Mouse (Mus musculus): ENCODE measurements at regions not wholly inside any gene's neighbourhood (a gene's known extent, or its start where the extent isn't known, plus 50 kb on each side); places are given as distances from the start of the nearest gene placed in this dataset.
"Not testable (repeated sequence)": the region's sequence is repeated elsewhere in the genome, so short reads cannot be mapped to it uniquely, and the experiment has no call there.

GRCm38 (mm10) chr7:60293556-60293955 is 153.5 kb upstream of the Snrpn start:
- Histone ChIP-seq H3K9me3 (ENCODE audit: control insufficient read depth, low read length) (no peaks in the 10 kb centered on the region), H3K27me3 (ENCODE audit: control insufficient read depth, insufficient read depth, low read length) (no peaks in the 10 kb centered on the region), H3K27ac (ENCODE audit: low read depth, low read length) (no peak overlapping the region), H3K9ac (replicated peaks; ENCODE audit: low read depth, low read length) (no peak overlapping the region), H3K4me1 (ENCODE audit: control insufficient read depth, insufficient read depth, low read length) (no peaks in the 10 kb centered on the region), H3K36me3 (ENCODE audit: control insufficient read depth, insufficient read depth, low read length) (no peaks in the 10 kb centered on the region), H3K4me2 (ENCODE audit: low read depth, low read length) (no peak overlapping the region), H3K4me3 (ENCODE audit: low read depth, low read length) (no peak overlapping the region)
- WGBS = 86% methylated on average over 9 of the region's 9 CpGs
- no peak for ATAC-seq (ENCODE audit: low read depth)

DNA sequence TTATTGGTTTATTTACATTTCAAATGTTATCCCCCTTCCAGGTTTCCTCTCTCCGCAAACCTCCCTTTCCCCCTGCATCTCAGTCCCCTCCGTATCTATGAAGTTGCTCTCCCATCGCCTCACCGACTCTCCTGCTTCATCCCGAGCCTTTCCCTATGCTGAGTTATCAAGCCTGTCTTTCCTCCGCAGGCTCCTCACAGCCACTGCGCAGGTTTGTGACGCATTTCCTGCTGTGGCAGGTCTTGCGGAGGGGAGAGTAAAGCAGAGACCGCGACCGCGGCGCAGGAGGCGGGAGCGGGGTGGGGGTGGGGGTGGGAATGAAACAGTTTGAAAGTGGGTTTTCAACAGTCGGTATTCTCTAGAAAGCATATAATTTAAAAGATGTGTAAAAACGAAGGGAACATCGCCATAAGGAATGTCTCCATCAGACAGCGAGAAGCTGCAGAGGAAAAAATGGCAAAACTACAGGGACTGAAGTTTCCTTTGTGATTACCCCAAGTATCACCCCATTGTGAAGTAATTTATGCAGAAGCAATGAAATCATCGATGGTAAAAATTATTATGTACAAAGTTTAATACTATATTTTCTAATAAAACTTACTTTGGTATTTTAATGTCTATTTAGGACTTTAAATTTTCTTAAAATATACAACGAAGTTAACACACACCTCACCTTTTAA is 104.3 kb upstream of the Snrpn start:
- H3K27ac ChIP-seq (ENCODE audit: low read depth, low read length); H3K4me2 ChIP-seq (ENCODE audit: low read depth, low read length); H3K27me3 ChIP-seq (ENCODE audit: control insufficient read depth, insufficient read depth, low read length); H3K4me1 ChIP-seq (ENCODE audit: control insufficient read depth, insufficient read depth, low read length); H3K9me3 ChIP-seq (ENCODE audit: control insufficient read depth, low read length); H3K9ac ChIP-seq (replicated peaks; ENCODE audit: low read depth, low read length); H3K36me3 ChIP-seq (ENCODE audit: control insufficient read depth, insufficient read depth, low read length): not testable (repeated sequence)
- peak overlapping the region; percentile 32 for H3K4me3 ChIP-seq (ENCODE audit: low read depth, low read length)
- peak; percentile 100 for ATAC-seq (ENCODE audit: low read depth)
- 14% methylated on average over 22 of the region's 22 CpGs for WGBS

GRCm38 (mm10) chr7:60243746-60244145 is 103.7 kb upstream of the Snrpn start:
- H3K27me3 ChIP-seq (ENCODE audit: control insufficient read depth, insufficient read depth, low read length); H3K4me1 ChIP-seq (ENCODE audit: control insufficient read depth, insufficient read depth, low read length); H3K36me3 ChIP-seq (ENCODE audit: control insufficient read depth, insufficient read depth, low read length); H3K27ac ChIP-seq (ENCODE audit: low read depth, low read length); H3K9me3 ChIP-seq (ENCODE audit: control insufficient read depth, low read length): not testable (repeated sequence)
- 27% methylated on average over 11 of the region's 11 CpGs for whole genome bisulfite sequencing
- H3K9ac ChIP-seq (replicated peaks; ENCODE audit: low read depth, low read length) = 0 out of 2 replicates have a peak overlapping the region, but pooled peaks have one; percentile 16
- peak; percentile 89 for ATAC-seq (ENCODE audit: low read depth)
- H3K4me3 ChIP-seq (ENCODE audit: low read depth, low read length) = peak overlapping the region; percentile 32
- peak overlapping the region; percentile 11; the same call in 1 of the 2 replicates for H3K4me2 ChIP-seq (ENCODE audit: low read depth, low read length)

DNA sequence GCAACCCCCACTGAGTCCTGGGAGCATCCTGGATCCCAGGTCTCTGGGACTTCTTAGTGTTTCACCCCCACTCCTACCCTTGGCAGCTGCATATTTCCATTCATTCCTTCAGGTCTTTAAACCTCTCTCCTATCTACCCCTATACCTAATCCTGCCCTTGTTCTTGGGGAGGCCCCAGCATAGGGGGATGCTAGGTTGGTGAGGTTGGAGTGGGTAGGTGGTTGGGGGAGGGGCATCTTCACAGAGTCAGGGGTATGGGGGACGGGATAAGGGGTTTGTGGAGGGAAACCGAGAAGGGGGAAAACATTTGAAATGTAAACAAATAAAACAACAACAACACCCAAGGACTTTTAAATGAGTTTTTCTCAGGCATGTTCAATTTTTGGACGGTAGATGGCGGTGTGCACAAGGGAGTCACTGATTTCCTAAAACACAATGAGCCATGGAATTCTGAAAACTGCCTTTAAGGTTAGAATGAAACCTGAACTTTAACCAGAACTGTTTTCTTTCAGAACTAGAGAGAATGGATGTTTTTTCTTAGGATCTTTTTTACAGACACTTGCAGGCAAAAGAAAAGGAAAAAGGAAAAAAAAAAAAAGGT is 98.7 kb upstream of the Snrpn start:
- not testable (repeated sequence) for H3K4me3 ChIP-seq (ENCODE audit: low read depth, low read length); H3K27me3 ChIP-seq (ENCODE audit: control insufficient read depth, insufficient read depth, low read length); H3K9me3 ChIP-seq (ENCODE audit: control insufficient read depth, low read length); H3K36me3 ChIP-seq (ENCODE audit: control insufficient read depth, insufficient read depth, low read length); H3K9ac ChIP-seq (replicated peaks; ENCODE audit: low read depth, low read length); H3K4me2 ChIP-seq (ENCODE audit: low read depth, low read length); H3K27ac ChIP-seq (ENCODE audit: low read depth, low read length); H3K4me1 ChIP-seq (ENCODE audit: control insufficient read depth, insufficient read depth, low read length)
- 8% methylated on average over 4 of the region's 4 CpGs for WGBS
- ATAC-seq (ENCODE audit: low read depth) = peak; percentile 11; the same call in 1 of the 2 replicates

DNA sequence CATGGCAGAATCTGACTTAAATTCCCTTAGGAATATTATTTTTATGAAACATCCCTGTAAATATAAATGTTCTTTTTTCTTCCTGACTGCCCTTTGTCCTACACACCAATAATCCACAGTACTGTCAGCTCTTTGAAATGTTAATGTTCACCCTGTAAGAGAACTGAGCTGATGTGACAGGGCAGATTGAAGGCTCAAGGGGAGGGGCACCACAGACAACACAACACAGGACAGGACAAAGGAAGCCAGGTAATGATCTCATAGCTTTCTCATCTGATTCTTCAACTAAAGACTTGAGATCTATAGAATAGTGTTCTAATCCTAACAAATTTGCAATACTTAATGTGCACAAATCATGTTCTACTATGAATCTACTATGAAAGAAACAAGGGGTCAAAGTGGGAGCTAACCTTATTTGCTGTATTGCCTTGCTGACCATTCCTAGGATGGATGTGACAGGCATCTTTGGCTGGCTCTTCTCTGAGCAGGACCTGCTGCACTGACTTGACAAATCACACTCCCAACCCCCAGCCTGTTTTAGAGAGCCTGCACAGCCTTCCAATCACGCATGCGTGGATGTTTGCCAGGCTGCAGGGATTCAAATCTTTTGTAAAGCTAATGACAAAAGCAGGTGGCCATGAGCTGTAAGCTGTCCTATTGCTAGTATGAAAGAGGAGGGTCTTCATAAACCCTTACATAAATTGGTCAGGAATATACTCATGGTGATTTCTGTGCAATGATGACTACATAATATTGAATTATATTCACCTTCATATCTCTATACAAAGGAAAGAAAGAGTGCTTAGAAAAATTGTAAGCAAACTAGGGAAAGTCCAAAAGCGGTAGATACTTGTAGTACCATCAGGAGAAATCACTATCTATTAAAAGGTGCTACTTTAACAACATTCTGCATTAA is 76.6 kb upstream of the Snrpn start:
- H3K27me3 ChIP-seq (ENCODE audit: control insufficient read depth, insufficient read depth, low read length); ATAC-seq (ENCODE audit: low read depth); H3K4me2 ChIP-seq (ENCODE audit: low read depth, low read length); H3K4me3 ChIP-seq (ENCODE audit: low read depth, low read length); H3K9ac ChIP-seq (replicated peaks; ENCODE audit: low read depth, low read length); H3K4me1 ChIP-seq (ENCODE audit: control insufficient read depth, insufficient read depth, low read length); H3K36me3 ChIP-seq (ENCODE audit: control insufficient read depth, insufficient read depth, low read length); H3K9me3 ChIP-seq (ENCODE audit: control insufficient read depth, low read length); H3K27ac ChIP-seq (ENCODE audit: low read depth, low read length): not testable (repeated sequence)
- WGBS = 42% methylated on average over 3 of the region's 3 CpGs
